Mouse (Mus musculus) spleen, adult 2 months (tissue): ENCODE measurements around the gene Tollip.

Experiments used
- CTCF ChIP-seq: fragments of 200-500 bp; IDR thresholded peaks from 2 replicates; pipeline ENCODE4 v1.5.1; 2011; ENCODE audit warnings: mild to moderate bottlenecking, inconsistent platforms; ENCODE audit not compliant: insufficient read depth, insufficient read length, insufficient replicate concordance; ENCODE audit errors: extremely low read depth
- POLR2A ChIP-seq: fragments of 200-500 bp; IDR thresholded peaks from 2 replicates; pipeline ENCODE4 v1.6.1; 2011; ENCODE audit warnings: low read depth, low read length, inconsistent platforms

DNA sequence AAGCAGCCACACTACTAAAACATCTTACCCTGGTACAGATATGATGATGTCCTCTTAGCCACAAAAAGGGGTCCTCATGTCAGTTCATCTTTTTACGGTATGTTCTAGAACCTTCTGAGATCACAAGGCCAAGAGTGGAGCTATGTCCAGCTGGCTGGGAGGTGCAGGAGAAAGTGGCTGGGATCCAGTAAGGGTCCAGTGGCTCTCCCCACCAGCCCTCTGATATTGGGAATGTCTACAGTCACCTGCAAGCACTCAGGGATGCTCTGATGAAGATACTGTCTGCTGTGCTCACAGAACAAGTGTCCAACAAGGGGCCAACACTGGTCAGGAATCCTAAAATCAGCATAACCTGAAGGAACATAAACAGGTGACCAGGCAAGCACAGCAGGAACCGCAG is at the start of gene Tollip:
- TF ChIP-seq POLR2A (no peak), CTCF (no peak)
